Mouse (Mus musculus) C2C12 (cell line): Measurements from ENCODE around the gene Wdfy3.

Experiments
- CTCF ChIP-seq: IDR thresholded peaks from one replicate; pipeline ENCODE4 v1.5.1; 2011; ENCODE audit not compliant: control insufficient read depth, insufficient read depth, insufficient read length
- FOSL1 ChIP-seq: IDR thresholded peaks from one replicate; pipeline ENCODE4 v1.8.0; 2011; ENCODE audit warnings: mild to moderate bottlenecking, low read length; ENCODE audit not compliant: poor library complexity, insufficient read depth, severe bottlenecking
- MAX ChIP-seq: IDR thresholded peaks from one replicate; pipeline ENCODE4 v1.6.1; 2011; ENCODE audit warnings: mild to moderate bottlenecking, control low read depth
- MYOD1 ChIP-seq: IDR thresholded peaks from one replicate; pipeline ENCODE4 v1.6.1; 2011; ENCODE audit warnings: low read depth; ENCODE audit not compliant: control insufficient read depth, insufficient read length
- MYOG ChIP-seq: IDR thresholded peaks from one replicate; pipeline ENCODE4 v1.6.1; 2011; ENCODE audit not compliant: control insufficient read depth, insufficient read length; ENCODE audit errors: extremely low read depth
- USF1 ChIP-seq: IDR thresholded peaks from one replicate; pipeline ENCODE4 v1.6.1; 2011; ENCODE audit warnings: low read depth, mild to moderate bottlenecking, control low read depth, moderate library complexity

- TF ChIP-seq USF1 (no peak), CTCF (no peak), MYOG (no peak), MAX (no peak), FOSL1 (no peak), MYOD1 (no peak)
These were observed 37.5 kb downstream of the Wdfy3 start for GRCm38 (mm10) chr5:102032191-102032590.
